Mouse (Mus musculus): ENCODE measurements around the gene Cox20.
"Not testable (repeated sequence)": the region's sequence is repeated elsewhere in the genome, so short reads cannot be mapped to it uniquely, and the experiment has no call there.

The Cox20 gene

GRCm38 (mm10) chr1:178318389-178319184 is at the start of gene Cox20:
Gene Cox20, plus strand, starts transcription at chr1:178319130.
- peak; percentile 91 to 93 for DNase-seq (ENCODE audit: low spot score in 2 of 2)

DNA sequence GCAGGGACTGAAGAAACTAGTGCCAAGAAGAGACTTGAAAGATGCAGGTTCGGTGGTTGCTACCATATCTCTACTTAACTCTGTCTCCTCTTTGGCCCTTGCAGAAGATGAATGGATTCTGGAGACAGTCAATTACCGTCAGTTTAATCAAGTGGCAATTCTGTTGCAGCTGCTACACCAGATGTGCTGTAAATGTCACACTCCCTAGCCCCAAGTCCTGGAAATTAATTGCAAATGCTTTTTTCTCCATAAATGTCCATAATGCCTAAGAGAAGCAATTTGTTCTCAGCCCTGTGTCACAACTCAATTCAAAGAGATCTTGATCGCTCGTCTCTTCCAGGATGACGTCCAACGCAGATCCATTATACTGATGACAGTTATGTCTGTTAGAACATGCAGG is 48.3 kb upstream of the Cox20 start:
- DNase-seq (ENCODE audit: low spot score in 2 of 2), result no peak

DNA sequence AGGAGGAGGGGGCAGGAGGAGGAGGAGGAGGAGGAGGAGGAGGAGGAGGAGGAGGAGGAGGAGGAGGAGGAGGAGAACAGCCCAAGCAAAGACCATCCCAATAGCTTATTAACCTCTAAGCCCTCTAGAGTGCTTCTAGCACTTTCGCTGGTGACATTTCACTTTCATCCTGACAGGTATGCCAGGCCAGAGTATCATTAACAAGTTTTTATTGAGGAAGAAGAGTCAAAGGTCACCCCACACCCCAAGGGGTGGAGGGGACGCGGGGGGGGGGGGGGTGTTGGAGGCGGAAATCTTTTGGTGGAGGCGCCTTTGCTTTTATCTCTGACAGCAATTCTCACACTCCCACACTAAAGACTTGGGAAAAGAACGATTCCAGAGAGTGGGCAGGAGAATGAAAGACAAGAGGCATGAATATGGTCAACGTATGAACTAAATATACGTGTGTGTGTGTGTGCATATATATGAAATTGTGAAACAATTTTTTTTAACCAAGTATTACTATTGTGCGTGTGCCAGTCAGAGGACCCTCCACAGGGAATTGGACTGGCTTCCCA is 43.7 kb upstream of the Cox20 start:
- peak in 1 of 2 experiments; percentile 16 for DNase-seq (ENCODE audit: low spot score in 2 of 2)

DNA sequence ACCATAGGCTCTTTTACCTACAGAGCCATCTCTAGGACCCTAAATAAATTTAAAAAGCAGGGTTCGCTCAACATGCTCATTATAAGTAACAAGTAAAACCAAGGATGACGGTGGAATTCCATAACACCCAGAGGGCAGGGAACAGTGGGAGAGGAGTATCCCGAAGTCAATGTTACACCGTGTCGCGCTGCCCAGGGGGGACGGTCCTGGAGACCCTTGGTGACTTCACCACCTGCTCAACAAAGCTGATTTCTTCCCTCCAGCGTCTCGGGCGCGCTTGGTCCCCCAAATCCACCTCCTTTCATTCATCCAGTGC is 43.2 kb upstream of the Cox20 start:
- DNase-seq (ENCODE audit: low spot score in 2 of 2), result no peak

GRCm38 (mm10) chr1:178276054-178276911 is 42.6 kb upstream of the Cox20 start:
- peak; percentile 65 to 67 for DNase-seq (ENCODE audit: low spot score in 2 of 2)

GRCm38 (mm10) chr1:178283314-178283713 is 35.6 kb upstream of the Cox20 start:
- DNase-seq (ENCODE audit: low spot score in 2 of 2), result not testable (repeated sequence)

DNA sequence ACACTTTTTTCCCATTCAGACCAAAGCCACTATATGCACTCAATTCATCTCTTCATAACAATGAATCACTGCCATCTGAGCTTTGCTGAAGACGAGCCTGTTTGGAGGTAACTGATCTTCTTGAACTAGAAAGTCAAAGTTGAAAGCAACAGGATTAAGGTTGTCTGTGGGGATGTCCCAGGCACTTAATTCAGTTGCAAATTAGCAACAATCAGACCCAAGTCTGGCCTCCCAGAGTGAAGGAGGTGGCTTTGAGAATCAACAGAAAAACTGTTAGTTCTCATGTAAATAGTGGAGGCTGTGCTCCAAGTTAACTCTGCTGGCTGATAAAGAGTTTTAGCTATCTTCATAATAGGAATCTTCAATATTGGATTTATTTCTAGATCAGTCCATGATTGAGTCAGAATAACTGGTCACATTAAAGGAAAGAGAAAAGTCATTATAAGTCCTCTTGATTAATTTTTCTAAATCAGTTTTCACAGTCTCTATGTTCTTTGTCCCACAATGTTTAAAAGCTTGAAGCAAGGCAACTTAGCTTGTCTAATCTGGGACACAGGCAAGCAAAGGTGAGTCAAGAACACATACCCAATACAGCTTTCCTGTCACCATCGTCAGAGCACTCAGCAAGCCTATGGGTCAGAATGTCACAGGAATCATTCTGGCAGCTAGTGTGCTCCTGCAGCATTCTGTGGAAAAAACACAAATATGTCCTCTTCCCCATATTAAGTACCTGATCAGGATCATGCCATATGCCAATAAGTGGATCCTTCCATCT is 34.8 kb upstream of the Cox20 start:
- no peak for DNase-seq (ENCODE audit: low spot score in 2 of 2)

GRCm38 (mm10) chr1:178287601-178288176 is 31.2 kb upstream of the Cox20 start:
- DNase-seq (ENCODE audit: low spot score in 2 of 2), result no peak

GRCm38 (mm10) chr1:178291716-178292115 is 27.2 kb upstream of the Cox20 start:
- DNase-seq (ENCODE audit: low spot score in 2 of 2), result no peak

GRCm38 (mm10) chr1:178294051-178294450 is 24.9 kb upstream of the Cox20 start:
- DNase-seq (ENCODE audit: low spot score in 2 of 2), result no peak

- DNase-seq (ENCODE audit: low spot score in 2 of 2), result not testable (repeated sequence)
These were observed 17.7 kb upstream of the Cox20 start for GRCm38 (mm10) chr1:178301261-178301660.

GRCm38 (mm10) chr1:178303425-178303824 is 15.5 kb upstream of the Cox20 start:
- DNase-seq (ENCODE audit: low spot score in 2 of 2), result peak; percentile 50 to 56

DNA sequence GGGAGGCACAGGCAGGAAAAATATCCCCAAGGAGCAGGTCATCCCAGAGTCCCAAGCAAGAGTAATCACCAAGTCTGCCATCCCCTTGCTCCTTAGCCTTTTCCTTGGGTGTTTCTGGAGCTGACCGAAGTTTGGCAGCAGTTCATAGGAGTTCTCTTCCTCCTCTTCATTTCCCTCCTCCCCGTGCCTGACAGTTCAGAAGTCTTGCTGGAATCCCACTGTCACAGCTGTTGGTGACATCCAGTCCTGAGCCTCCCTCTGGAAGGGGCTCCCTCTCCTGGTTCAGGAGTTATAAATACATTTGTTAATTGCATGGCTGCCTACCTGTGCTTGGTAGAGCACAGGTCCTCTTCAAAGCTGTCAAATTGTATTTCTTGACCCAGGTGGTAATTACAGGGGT is 9.4 kb upstream of the Cox20 start:
- DNase-seq (ENCODE audit: low spot score in 2 of 2), result no peak

- DNase-seq (ENCODE audit: low spot score in 2 of 2), result no peak
These were observed 8.8 kb upstream of the Cox20 start for GRCm38 (mm10) chr1:178310128-178310527.

DNA sequence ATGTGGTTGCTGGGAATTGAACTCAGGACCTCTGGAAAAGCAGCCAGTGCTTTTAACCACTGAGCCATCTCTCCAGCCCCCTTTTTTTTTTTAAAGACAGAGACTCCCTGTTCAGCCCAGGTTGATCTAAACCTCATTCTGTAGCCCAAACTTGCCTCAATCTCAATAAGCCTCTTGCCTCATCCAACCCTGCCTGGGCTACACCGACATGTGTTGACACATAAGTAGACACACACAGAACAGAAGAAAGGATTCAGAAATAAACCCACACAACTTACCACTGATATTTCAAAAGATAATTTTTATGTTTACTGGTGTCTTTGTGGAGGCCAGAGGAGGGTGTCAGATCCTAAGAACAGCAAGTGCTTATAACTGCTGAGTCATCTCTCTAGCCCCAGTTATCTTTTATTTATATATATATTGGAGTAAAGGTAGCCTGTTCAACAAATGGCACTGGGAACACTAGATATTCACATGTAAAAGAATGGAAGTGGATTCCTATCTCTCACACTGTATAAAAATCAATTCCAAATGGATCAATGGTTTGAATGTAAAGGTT is 5.8 kb upstream of the Cox20 start:
- no peak for DNase-seq (ENCODE audit: low spot score in 2 of 2)

GRCm38 (mm10) chr1:178314236-178314635 is 4.7 kb upstream of the Cox20 start:
- DNase-seq (ENCODE audit: low spot score in 2 of 2), result no peak

- no peak for DNase-seq (ENCODE audit: low spot score in 2 of 2)
These were observed 1.5 kb upstream of the Cox20 start for GRCm38 (mm10) chr1:178317275-178318001.

DNA sequence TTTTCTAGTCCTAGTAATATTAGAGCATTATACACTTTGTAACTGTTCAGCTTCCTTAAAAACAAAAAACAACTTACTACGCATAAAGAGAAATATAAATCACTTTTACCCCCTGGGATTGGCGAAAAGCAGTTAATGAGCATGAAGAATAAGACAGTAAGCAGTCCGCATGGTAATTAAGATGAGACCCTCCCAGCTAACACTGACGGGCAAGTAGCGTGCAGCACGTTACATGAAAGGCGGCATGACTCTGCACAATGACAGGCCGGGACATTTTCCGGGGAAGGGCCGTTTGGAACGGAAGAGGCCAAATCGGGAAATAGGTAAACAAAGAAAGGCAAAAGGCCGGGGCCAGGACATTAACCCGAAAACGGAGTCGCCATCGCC is 935 bp upstream of the Cox20 start:
- DNase-seq (ENCODE audit: low spot score in 2 of 2), result no peak

- peak in 1 of 2 experiments; percentile 20 for DNase-seq (ENCODE audit: low spot score in 2 of 2)
These were observed 536 bp downstream of the Cox20 start for GRCm38 (mm10) chr1:178319295-178320037.
